Mouse (Mus musculus): ENCODE measurements around the gene Zscan5b. TPM values are rescaled to one million over a fixed set of nuclear protein-coding genes. Genes with fewer than 3 reads are reported as not detected.
"Not testable (repeated sequence)": the region's sequence is repeated elsewhere in the genome, so short reads cannot be mapped to it uniquely, and the experiment has no call there.

Zscan5b gene
- not detected in 2 replicates for polyA plus RNA-seq (2016; fragmentation: Nextera tagmentation; extraction: Ambion mirVana)

- Histone ChIP-seq H3K36me3 (no peaks in the 10 kb centered on the region), H3K4me1 (no peaks in the 10 kb centered on the region), H3K27me3 (no peaks in the 10 kb centered on the region), H3K9me3 (replicated peaks) (peaks cover 13% of the 10 kb centered on the region; the same call in 1 of the 2 replicates), H3K4me2 (replicated peaks) (no peak within 1 kb of the TSS), H3K4me3 (no peak within 1 kb of the TSS), H3K9ac (no peak within 1 kb of the TSS), H3K27ac (no peak within 1 kb of the TSS)
- WGBS: 92% methylated on average over 12 of the region's 12 CpGs
- ATAC-seq (ENCODE audit: low FRiP score): no peak
Observed at GRCm38 (mm10) chr7:6221978-6222377, at the start of gene Zscan5b. Gene Zscan5b, plus strand, starts transcription at chr7:6222278.

- Histone ChIP-seq H3K27ac (peak overlapping the region; percentile 64), H3K36me3 (peaks cover 3% of the 10 kb centered on the region; the same call in 1 of the 2 replicates), H3K9me3 (replicated peaks) (no peaks in the 10 kb centered on the region), H3K27me3 (no peaks in the 10 kb centered on the region), H3K4me1 (peaks cover 12% of the 10 kb centered on the region), H3K4me3 (peak overlapping the region; percentile 69), H3K9ac (peak overlapping the region; percentile 83), H3K4me2 (replicated peaks) (peak overlapping the region; percentile 70)
- WGBS: under 1% methylated on average over 28 of the region's 28 CpGs
- ATAC-seq (ENCODE audit: low FRiP score): peak; percentile 57
Observed at GRCm38 (mm10) chr7:6172674-6173244, 49.3 kb upstream of the Zscan5b start.

GRCm38 (mm10) chr7:6173872-6174271 is 48.2 kb upstream of the Zscan5b start:
- Histone ChIP-seq H3K9ac (no peak overlapping the region), H3K27me3 (no peaks in the 10 kb centered on the region), H3K4me3 (no peak overlapping the region), H3K9me3 (replicated peaks) (no peaks in the 10 kb centered on the region), H3K4me1 (peaks cover 12% of the 10 kb centered on the region), H3K4me2 (replicated peaks) (no peak overlapping the region), H3K27ac (no peak overlapping the region), H3K36me3 (peaks cover 6% of the 10 kb centered on the region)
- whole genome bisulfite sequencing: 94% methylated on average over 8 of the region's 8 CpGs
- ATAC-seq (ENCODE audit: low FRiP score): no peak

GRCm38 (mm10) chr7:6174365-6174987 is 47.6 kb upstream of the Zscan5b start:
- 90% methylated on average over 9 of the region's 9 CpGs for WGBS

GRCm38 (mm10) chr7:6179013-6179412 is 43.1 kb upstream of the Zscan5b start:
- no peak for ATAC-seq (ENCODE audit: low FRiP score)
- Histone ChIP-seq H3K27ac (no peak overlapping the region), H3K4me2 (replicated peaks) (no peak overlapping the region), H3K9ac (no peak overlapping the region), H3K36me3 (peaks cover 22% of the 10 kb centered on the region), H3K4me1 (no peaks in the 10 kb centered on the region), H3K9me3 (replicated peaks) (no peaks in the 10 kb centered on the region), H3K4me3 (no peak overlapping the region), H3K27me3 (no peaks in the 10 kb centered on the region)

More at GRCm38 (mm10) chr7:6174365-6174987, 47.6 kb upstream of the Zscan5b start:
- Histone ChIP-seq H3K36me3 (peaks cover 10% of the 10 kb centered on the region), H3K4me1 (peaks cover 12% of the 10 kb centered on the region)
- not testable (repeated sequence) for H3K4me2 ChIP-seq (replicated peaks); H3K27ac ChIP-seq; H3K27me3 ChIP-seq; H3K9me3 ChIP-seq (replicated peaks); H3K9ac ChIP-seq; ATAC-seq (ENCODE audit: low FRiP score); H3K4me3 ChIP-seq

- Histone ChIP-seq H3K9ac (no peak overlapping the region), H3K4me2 (replicated peaks) (no peak overlapping the region), H3K27ac (no peak overlapping the region), H3K9me3 (replicated peaks) (no peaks in the 10 kb centered on the region), H3K4me1 (no peaks in the 10 kb centered on the region), H3K36me3 (peaks cover 56% of the 10 kb centered on the region), H3K27me3 (no peaks in the 10 kb centered on the region), H3K4me3 (no peak overlapping the region)
- ATAC-seq (ENCODE audit: low FRiP score): no peak
Observed at GRCm38 (mm10) chr7:6182882-6183281, 39.2 kb upstream of the Zscan5b start.

GRCm38 (mm10) chr7:6183802-6184201 is 38.3 kb upstream of the Zscan5b start:
- H3K4me1 ChIP-seq: no peaks in the 10 kb centered on the region
- H3K36me3 ChIP-seq: peaks cover 62% of the 10 kb centered on the region
- H3K9ac ChIP-seq: no peak overlapping the region
- H3K27ac ChIP-seq: no peak overlapping the region
- no peaks in the 10 kb centered on the region for H3K27me3 ChIP-seq
- 96% methylated on average over 19 of the region's 19 CpGs for WGBS
- H3K9me3 ChIP-seq (replicated peaks): no peaks in the 10 kb centered on the region
- no peak overlapping the region for H3K4me3 ChIP-seq
- no peak overlapping the region for H3K4me2 ChIP-seq (replicated peaks)
- no peak for ATAC-seq (ENCODE audit: low FRiP score)

- no peak overlapping the region for H3K4me2 ChIP-seq (replicated peaks)
- H3K27me3 ChIP-seq: peaks cover 4% of the 10 kb centered on the region; the same call in 1 of the 2 replicates
- no peak overlapping the region for H3K4me3 ChIP-seq
- peaks cover 65% of the 10 kb centered on the region for H3K36me3 ChIP-seq
- no peak overlapping the region for H3K9ac ChIP-seq
- no peaks in the 10 kb centered on the region for H3K4me1 ChIP-seq
- no peak overlapping the region for H3K27ac ChIP-seq
- ATAC-seq (ENCODE audit: low FRiP score): no peak
- WGBS: 89% methylated on average over 8 of the region's 8 CpGs
- H3K9me3 ChIP-seq (replicated peaks): no peaks in the 10 kb centered on the region
Observed at GRCm38 (mm10) chr7:6184521-6184920, 37.6 kb upstream of the Zscan5b start.

- no peak overlapping the region for H3K4me2 ChIP-seq (replicated peaks)
- H3K4me1 ChIP-seq: no peaks in the 10 kb centered on the region
- H3K27ac ChIP-seq: no peak overlapping the region
- H3K27me3 ChIP-seq: peaks cover 6% of the 10 kb centered on the region; the same call in 1 of the 2 replicates
- H3K9ac ChIP-seq: no peak overlapping the region
- H3K9me3 ChIP-seq (replicated peaks): no peaks in the 10 kb centered on the region
- peaks cover 73% of the 10 kb centered on the region for H3K36me3 ChIP-seq
- H3K4me3 ChIP-seq: no peak overlapping the region
- 84% methylated on average over 1 of the region's 1 CpGs for WGBS
- no peak for ATAC-seq (ENCODE audit: low FRiP score)
Observed at GRCm38 (mm10) chr7:6185391-6185790, 36.7 kb upstream of the Zscan5b start.

GRCm38 (mm10) chr7:6186176-6186575 is 35.9 kb upstream of the Zscan5b start:
- Histone ChIP-seq H3K27me3 (peaks cover 6% of the 10 kb centered on the region; the same call in 1 of the 2 replicates), H3K9me3 (replicated peaks) (no peaks in the 10 kb centered on the region), H3K4me2 (replicated peaks) (no peak overlapping the region), H3K27ac (no peak overlapping the region), H3K36me3 (peaks cover 76% of the 10 kb centered on the region), H3K4me3 (no peak overlapping the region), H3K4me1 (no peaks in the 10 kb centered on the region), H3K9ac (no peak overlapping the region)
- WGBS: 89% methylated on average over 2 of the region's 2 CpGs
- ATAC-seq (ENCODE audit: low FRiP score): no peak

GRCm38 (mm10) chr7:6186756-6187155 is 35.3 kb upstream of the Zscan5b start:
- H3K4me1 ChIP-seq: no peaks in the 10 kb centered on the region
- no peak overlapping the region for H3K4me3 ChIP-seq
- H3K4me2 ChIP-seq (replicated peaks): no peak overlapping the region
- peaks cover 76% of the 10 kb centered on the region for H3K36me3 ChIP-seq
- ATAC-seq (ENCODE audit: low FRiP score): no peak
- H3K27me3 ChIP-seq: peaks cover 6% of the 10 kb centered on the region; the same call in 1 of the 2 replicates
- 79% methylated on average over 2 of the region's 2 CpGs for WGBS
- H3K9me3 ChIP-seq (replicated peaks): no peaks in the 10 kb centered on the region
- no peak overlapping the region for H3K9ac ChIP-seq
- no peak overlapping the region for H3K27ac ChIP-seq

- Histone ChIP-seq H3K36me3 (peaks cover 59% of the 10 kb centered on the region), H3K4me2 (replicated peaks) (no peak overlapping the region), H3K9me3 (replicated peaks) (no peaks in the 10 kb centered on the region), H3K27ac (no peak overlapping the region), H3K27me3 (peaks cover 6% of the 10 kb centered on the region; the same call in 1 of the 2 replicates), H3K9ac (0 out of 2 replicates have a peak overlapping the region, but pooled peaks have one; percentile 23), H3K4me3 (no peak overlapping the region), H3K4me1 (no peaks in the 10 kb centered on the region)
- ATAC-seq (ENCODE audit: low FRiP score): no peak
- 45% methylated on average over 44 of the region's 45 CpGs for WGBS
Observed at GRCm38 (mm10) chr7:6189542-6189941, 32.5 kb upstream of the Zscan5b start.

GRCm38 (mm10) chr7:6191376-6191775 is 30.7 kb upstream of the Zscan5b start:
- 0 out of 2 replicates have a peak, but pooled peaks have one; percentile 4 for ATAC-seq (ENCODE audit: low FRiP score)
- H3K4me1 ChIP-seq: no peaks in the 10 kb centered on the region

More at GRCm38 (mm10) chr7:6191376-6191775, 30.7 kb upstream of the Zscan5b start:
- Histone ChIP-seq H3K4me2 (replicated peaks) (no peak overlapping the region), H3K9ac (no peak overlapping the region), H3K27ac (no peak overlapping the region), H3K36me3 (peaks cover 43% of the 10 kb centered on the region), H3K4me3 (no peak overlapping the region), H3K9me3 (replicated peaks) (no peaks in the 10 kb centered on the region), H3K27me3 (peaks cover 6% of the 10 kb centered on the region; the same call in 1 of the 2 replicates)
- WGBS: 37% methylated on average over 3 of the region's 3 CpGs

Measured in hindbrain, embryonic 12.5 days (tissue).